Mouse (Mus musculus) thymus, postnatal 4 days (tissue): ENCODE data around the gene Caml.
"Not testable (repeated sequence)": the region's sequence is repeated elsewhere in the genome, so short reads cannot be mapped to it uniquely, and the experiment has no call there.

Experiments used
- DNase-seq: peaks from one replicate; pipeline ENCODE4 v3.0.0; 2021

The Caml gene

DNA sequence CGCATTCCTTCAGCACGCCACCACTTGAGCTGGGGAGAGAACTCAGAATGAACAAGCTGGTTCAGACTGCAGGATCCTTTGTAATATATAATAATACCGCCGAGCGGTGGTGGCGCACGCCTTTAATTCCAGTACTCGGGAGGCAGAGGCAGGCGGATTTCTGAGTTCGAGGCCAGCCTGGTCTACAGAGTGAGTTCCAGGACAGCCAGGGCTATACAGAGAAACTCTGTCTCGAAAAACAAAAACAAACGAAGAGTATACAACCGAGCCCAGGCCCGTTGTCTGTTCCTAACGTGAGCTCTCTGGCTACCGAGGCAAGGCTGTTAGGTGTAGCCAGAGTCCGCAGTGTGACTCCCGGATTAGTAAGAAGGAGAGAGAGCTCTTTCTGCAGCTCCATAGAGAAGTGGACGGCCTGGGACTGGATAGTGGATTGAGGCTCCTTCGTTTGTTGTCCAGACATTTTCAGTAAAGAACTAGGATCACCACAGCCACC is 603 bp upstream of the Caml start:
- not testable (repeated sequence) for DNase-seq

GRCm38 (mm10) chr13:55634639-55635127 is 11.9 kb downstream of the Caml start, which contains the start of gene Ddx46:
Gene Ddx46 (plus strand): TSS chr13:55635027.
- DNase-seq, result peak; percentile 97

GRCm38 (mm10) chr13:55635146-55635571 is 12.4 kb downstream of the Caml start:
- no peak for DNase-seq

DNA sequence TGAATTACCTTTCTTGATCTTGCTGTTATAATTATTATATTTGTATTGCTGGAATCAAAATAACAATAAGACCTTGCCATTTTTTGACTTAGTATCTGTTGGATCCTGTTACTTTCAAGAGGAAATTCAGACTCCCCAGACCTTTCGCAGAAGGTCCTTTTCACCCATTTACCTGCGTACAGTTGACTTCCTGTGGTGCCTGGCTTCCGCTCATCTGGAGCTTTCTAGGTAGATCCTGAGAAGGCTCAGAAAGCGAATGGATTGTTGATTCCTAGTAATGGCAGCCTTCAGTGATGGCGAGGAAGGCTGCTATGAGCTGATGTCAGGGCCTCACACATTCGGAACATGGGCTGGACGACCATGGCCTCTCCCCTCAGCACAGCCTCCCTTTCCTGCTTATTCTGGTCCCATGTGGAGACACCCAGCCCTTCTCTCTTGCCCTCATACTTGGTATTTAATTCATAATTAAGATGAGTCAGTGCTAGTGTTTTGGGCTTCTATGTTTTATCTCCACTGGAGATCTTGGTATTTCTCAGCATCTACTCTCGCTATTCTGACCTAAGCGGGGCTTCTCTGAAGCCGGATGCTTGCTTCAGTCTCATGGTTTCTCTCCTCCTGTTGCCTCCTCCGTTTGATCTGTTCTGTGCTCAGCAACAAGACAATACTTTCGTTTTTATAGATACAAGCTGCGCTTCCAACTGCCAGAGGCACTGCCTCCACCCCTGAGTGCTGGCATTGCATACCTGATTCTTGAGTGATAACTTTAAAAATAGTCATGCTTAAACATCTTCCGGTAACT is 13.6 kb downstream of the Caml start:
- no peak for DNase-seq

GRCm38 (mm10) chr13:55640480-55640879 is 17.7 kb downstream of the Caml start:
- peak; percentile 87 for DNase-seq

- peak; percentile 82 for DNase-seq
Measured at GRCm38 (mm10) chr13:55644525-55644924, 21.7 kb downstream of the Caml start.

DNA sequence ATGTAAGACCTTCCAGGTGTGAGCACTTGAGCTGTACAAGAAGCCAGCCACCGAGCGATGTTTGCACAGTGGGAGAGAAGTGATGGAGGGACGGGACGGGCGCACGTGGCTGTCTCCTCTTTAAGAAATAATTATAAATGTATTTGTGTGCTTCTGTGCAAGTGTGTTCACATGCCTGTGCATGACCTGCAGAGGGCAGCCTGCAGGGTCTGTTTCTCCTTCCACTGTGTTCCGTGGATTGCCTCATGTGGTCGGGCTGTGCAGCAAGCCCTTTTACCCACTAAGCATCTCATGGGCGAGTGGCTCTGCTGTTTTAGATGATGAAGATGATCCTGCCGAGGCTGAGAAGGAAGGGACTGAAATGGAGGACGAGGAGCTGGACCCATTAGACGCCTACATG is 27.3 kb downstream of the Caml start:
- no peak for DNase-seq

GRCm38 (mm10) chr13:55650980-55651379 is 28.2 kb downstream of the Caml start:
- no peak for DNase-seq

- DNase-seq, result peak; percentile 82
Measured at GRCm38 (mm10) chr13:55668550-55668949, 45.7 kb downstream of the Caml start.

DNA sequence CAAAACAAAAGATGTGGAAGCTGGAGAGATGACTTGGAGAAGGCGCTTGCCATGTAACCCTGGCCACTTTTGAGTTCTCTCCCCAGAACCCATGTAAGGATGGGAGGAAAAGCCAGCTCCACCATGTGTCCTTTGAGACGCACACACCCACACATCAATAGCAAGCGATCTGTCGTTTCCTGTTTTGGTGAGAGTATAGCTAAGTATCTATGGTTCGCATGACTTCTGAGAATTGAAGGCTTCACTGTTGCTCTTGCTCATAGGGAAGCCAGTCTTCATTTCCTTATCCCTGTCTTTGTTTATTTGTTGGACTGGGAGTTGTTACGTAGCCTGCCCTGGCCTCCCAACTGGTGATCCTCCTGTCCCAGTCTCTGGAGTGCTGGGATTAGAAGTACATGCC is 49.9 kb downstream of the Caml start:
- no peak for DNase-seq

GRCm38 (mm10) chr13:55677364-55677763 is 54.6 kb downstream of the Caml start:
- DNase-seq, result no peak
